Mouse (Mus musculus) heart, postnatal 10 days (tissue): Measurements from ENCODE around the gene Sucnr1. TPM values are rescaled to one million over a fixed set of nuclear protein-coding genes. Genes with fewer than 3 reads are reported as not detected.
A peak's percentile ranks its signal among the peaks of the same experiment; 100 is the strongest.

Experiments
- DNase-seq, 2 experiments: peaks; one replicate each; pipeline ENCODE4 v3.0.0; 2021
- intact Hi-C: fragments of 180-260 bp; cut with DNase I; formaldehyde crosslinking; loops from one replicate; pipeline ENCODE4 v1.15.1; 2025
- total RNA-seq, 2 experiments: library from RNA; stranded (reverse); gene quantifications; 2 replicates each; pipeline ENCODE4 v1.2.3; 2021

Gene Sucnr1
- total RNA-seq, 2 experiments from 2014 or later: 0.45 to 0.98 TPM

- DNase-seq: no peak
- intact Hi-C loops: loop anchor here (5.0 kb wide), 1 partner anchor 1032 kb away; no protein-coding TSS in a partner anchor
Measured at GRCm38 (mm10) chr3:60108815-60109214, 27.1 kb downstream of the Sucnr1 start.

DNA sequence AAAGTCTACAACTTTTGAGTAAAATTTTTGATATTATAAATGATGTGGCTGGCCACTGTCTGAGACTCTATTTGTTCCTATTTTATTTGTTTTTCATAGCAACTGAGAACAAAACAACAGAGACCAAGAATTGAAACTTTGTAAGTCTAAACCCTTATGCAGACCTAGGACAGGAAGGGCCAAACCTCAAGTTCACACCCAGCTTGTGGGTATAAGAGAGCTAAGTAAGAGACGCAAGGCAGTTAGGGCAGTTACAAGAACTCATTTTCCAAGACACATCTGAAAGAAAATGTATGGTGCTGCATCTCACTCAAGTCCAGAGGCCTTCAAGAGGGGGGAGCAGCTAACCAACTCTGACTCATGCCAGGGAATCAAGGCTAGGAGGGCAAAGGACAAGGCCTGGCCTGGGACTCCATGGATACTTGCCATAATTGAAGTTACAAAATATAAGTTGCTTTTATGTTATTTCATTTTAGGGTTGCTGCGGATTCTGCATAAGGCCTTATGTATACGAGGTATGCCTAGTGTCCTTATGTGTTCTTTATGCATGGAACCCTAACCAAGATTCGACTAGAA, 29.6 kb downstream of the Sucnr1 start:
- DNase-seq: no peak
- intact Hi-C loops: loop anchor here (5.0 kb wide), 2 partner anchors 789 to 989 kb away; no protein-coding TSS in a partner anchor

DNA sequence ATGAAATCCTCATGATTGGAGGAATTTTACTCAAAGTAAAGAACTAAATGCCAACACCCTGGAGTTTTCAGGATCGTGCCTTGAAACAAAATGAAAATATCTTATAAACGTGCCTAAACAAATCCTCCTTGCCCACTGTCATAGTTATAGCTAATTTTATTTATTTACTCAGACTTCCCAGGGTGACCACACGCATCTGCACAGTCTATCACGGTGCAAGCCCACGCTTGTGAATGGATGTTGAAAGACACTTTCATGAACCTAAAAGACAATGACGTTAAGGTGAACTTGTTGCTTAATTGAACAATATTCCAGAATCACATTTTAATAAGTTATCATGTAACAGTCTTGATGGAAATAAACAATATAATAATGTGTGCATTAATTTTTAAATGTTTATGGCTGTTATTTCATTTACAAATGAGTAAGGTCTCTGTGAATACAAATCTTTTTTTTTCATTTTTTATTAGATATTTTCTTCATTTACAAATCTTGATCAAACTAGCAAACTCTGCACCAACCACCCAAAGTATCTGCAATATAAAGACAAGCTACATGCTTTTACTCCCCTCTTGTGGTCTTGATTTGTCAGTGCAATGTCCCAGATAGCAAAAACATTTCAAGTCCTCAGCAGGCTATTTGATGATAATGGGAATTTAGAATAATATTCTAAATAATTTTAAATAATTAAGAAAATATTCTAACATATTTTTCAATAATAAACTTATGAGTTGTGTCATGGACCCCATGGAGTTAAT, 30.4 kb downstream of the Sucnr1 start:
- peak; percentile 19 to 45 for DNase-seq
- intact Hi-C loops: loop anchor here (2.0 to 5.0 kb wide), 3 partner anchors 241 to 990 kb away; no protein-coding TSS in a partner anchor

- intact Hi-C loops: loop anchor here (5.0 kb wide), 2 partner anchors 792 to 992 kb away; no protein-coding TSS in a partner anchor
- no peak for DNase-seq
Measured at GRCm38 (mm10) chr3:60114571-60114970, 32.9 kb downstream of the Sucnr1 start.

DNA sequence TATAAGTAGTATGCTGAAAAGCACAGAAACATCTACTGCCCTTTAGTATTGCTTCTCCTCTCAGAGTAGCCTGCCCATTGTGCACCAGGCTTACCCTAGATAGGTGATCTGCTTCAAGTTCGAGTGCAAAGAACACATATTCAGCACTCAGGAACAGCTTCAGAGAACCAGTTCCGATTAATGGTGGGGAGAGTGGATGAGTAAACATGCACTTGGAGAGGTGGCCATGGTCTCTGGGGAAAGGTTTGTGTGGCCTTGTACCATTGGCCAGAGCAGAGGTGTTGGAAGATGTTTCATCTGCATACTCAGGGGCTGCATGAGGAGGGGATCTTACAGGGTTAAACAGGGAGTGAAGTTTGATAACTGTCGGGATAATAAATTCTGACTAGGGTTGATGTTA, 39.8 kb downstream of the Sucnr1 start:
- no peak for DNase-seq
- intact Hi-C loops: loop anchor here (5.0 kb wide), 1 partner anchor 401 kb away; no protein-coding TSS in a partner anchor

- intact Hi-C loops: loop anchor here (5.0 kb wide), 1 partner anchor 398 kb away; no protein-coding TSS in a partner anchor
- DNase-seq: peak in 1 of 2 experiments; percentile 5
Measured at GRCm38 (mm10) chr3:60123859-60124794, 42.5 kb downstream of the Sucnr1 start.

DNA sequence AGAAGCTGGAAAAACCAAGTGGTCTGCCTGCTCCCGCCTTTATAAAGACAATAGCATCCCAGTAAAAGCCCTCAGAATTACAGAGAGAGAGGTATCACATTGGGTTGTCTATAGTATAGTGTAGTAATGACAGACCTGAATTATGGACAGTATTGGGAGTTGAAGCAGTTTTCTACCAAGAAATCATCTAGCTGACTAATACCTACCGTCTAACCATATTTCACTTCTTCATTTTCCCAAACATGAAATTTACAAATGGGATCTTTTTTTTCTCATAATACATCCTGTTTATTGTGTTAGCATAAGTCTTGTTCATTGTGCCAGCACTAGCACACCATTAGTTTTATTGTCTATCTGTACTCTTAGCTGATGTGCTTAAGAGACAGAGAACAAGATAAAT, 44.9 kb downstream of the Sucnr1 start:
- intact Hi-C loops: no loop called here
- DNase-seq: no peak

GRCm38 (mm10) chr3:60128282-60128681, 46.6 kb downstream of the Sucnr1 start:
- no peak for DNase-seq
- intact Hi-C loops: no loop called here

GRCm38 (mm10) chr3:60135801-60136200, 54.1 kb downstream of the Sucnr1 start:
- intact Hi-C loops: no loop called here
- DNase-seq: no peak

Other genes starting within 250 kb of the Sucnr1 start
- gene Gm8298, start 220.8 kb upstream of the Sucnr1 start, total RNA-seq: not detected
- not detected for gene C130079G13Rik, start 156.7 kb upstream of the Sucnr1 start, total RNA-seq
- gene Aadacl2, start 75.1 kb upstream of the Sucnr1 start, total RNA-seq: not detected
- gene Aadac, start 56.2 kb upstream of the Sucnr1 start, total RNA-seq: not detected